Mouse (Mus musculus): ENCODE data around the gene Ypel2.

DNA sequence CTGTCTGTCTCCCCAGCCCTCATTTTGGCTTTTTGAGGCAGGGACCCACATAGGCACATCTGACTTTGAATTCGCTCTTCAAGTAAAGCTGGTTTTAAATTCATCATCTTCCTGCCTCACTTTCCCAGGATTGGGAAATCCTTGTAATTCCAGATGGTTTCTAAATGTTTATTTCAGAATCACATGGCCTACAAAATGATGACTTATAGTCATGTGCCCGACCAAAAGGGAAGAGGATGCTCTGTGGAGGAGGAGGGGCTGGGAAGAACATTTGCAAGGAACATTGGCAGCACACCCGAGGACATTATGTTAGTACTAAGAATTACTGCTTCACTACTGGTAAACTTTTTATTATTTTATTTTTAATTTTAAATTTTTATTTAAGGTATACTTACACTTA is 31.8 kb upstream of the Ypel2 start:
- TF ChIP-seq SRF (IDR thresholded peaks at IDR 0.05; ENCODE audit: control insufficient read depth, insufficient read length, low read depth) (no peak), POLR2A (IDR thresholded peaks at IDR 0.05; ENCODE audit: insufficient read length, low read depth) (no peak), MYOG (IDR thresholded peaks at IDR 0.05; ENCODE audit: control insufficient read depth in 1 of 3, insufficient read depth in 1 of 3, insufficient read length in 2 of 3, low read depth in 2 of 3) (no peak)
